Mouse (Mus musculus) thymus, adult 18-20 months (tissue): ENCODE data around the gene Timmdc1.

ENCODE experiments used
- DNase-seq, 2 experiments: peaks; one replicate each; pipeline ENCODE4 v3.0.0; 2022; ENCODE audit warnings: mixed read lengths in 2 of 2

Timmdc1 gene

DNA sequence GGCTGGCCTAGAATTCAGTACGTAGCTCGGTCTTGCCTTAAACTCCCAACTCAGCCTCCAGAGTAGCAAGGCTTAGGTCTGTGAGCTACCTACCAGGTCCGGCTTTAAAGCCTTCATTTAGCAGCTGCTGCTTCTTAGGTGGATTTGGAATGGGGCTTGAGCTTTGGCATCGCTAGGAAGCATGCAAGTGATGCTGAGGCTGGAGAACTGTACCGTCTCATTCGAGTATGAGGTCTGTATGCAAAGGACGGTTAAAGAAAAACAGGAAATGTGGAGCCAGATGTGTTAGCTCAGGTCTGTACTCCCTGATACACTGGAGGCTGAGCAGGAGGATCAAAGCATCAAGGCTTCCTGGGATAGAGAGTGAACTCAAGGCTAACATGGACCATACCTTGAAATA is 60.3 kb downstream of the Timmdc1 start:
- DNase-seq: no peak

DNA sequence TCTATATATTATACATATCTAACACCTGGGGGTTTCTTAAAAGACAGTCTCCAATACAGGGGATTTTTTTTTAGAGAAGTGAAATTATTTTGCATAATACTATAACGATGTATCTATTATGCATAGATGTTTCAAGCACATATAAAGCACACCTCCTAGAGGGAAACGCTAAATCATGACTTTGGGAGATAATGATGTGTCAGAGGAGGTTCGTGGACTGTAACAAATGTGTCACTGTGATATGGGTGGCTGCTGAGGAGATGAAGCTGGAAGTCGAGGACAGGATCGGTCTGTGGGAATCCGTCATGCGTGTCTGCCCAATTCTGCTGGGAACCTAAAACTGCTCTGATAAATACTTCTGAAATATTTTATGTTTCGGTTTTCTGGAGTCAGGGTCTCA is 60.7 kb downstream of the Timmdc1 start:
- no peak for DNase-seq

DNA sequence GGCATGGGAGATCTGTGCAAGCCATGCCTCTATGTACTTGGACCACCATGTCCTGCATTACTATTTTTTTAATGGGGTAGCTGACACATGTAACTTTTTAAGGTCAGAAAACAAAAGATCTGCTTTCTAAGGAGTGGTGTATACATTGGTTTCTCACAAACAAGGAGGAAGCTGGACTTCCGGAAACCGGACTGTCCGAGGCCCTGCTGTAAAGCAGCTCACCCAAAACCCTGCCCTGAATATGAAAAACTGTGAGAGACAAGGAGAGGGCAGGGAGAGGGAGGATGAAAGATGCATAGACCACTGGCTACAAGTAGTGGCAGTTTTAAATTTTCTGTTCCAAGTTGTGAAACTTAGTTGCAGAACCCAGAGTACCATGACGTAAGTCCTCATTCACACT is 62.5 kb downstream of the Timmdc1 start:
- no peak for DNase-seq

- no peak for DNase-seq
Measured at GRCm38 (mm10) chr16:38458600-38459280, 63.7 kb downstream of the Timmdc1 start.

GRCm38 (mm10) chr16:38456812-38457567 is 65.5 kb downstream of the Timmdc1 start:
- DNase-seq: no peak

DNA sequence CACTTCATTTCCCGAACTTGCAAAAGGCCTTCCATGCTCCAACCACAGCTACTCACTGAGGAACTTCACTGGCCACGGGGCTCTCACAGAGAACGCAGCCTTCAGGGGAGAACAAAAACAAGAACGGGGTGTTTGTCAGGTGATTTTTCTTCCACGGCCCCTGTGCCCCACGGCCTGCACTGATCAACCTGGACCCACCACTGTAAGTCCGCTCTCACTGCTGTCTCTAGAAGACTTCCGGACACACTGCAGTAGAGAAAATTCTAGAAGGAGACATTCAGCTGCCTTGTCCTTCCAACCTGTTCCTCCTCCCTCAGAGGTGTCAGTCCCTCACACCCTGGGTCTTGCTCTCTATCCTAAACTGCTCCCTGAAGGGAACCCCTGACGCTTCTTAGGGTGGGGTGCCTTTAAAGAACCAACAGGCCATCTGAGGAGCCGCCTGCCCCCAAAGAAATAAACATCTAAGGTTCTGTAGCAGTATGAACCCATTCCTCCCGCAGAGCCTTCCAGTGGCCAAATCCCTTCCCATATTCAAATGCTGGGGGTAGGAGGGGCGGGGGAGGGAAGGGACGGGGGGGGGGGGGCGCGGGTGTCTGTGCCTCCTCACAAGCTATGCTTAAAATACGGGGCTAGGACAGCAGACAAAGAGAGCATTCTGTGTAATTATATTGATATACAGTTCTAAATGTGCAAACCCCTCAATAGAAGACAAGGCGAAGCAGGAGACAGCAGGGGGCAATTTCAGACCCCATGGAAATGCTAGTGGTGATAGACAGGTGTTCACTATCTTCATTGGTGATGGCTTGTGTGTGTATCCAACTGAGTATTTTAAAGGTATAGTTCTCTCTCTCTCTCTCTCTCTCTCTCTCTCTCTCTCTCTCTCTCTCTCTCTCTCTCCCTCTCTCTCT is 66.7 kb downstream of the Timmdc1 start, which contains the start of gene Cd80:
TSS of gene Cd80 (plus strand) at position 51 of the 908 bp plus-strand sequence.
- DNase-seq: no peak

- DNase-seq: no peak
Measured at GRCm38 (mm10) chr16:38454533-38455254, 67.8 kb downstream of the Timmdc1 start.

DNA sequence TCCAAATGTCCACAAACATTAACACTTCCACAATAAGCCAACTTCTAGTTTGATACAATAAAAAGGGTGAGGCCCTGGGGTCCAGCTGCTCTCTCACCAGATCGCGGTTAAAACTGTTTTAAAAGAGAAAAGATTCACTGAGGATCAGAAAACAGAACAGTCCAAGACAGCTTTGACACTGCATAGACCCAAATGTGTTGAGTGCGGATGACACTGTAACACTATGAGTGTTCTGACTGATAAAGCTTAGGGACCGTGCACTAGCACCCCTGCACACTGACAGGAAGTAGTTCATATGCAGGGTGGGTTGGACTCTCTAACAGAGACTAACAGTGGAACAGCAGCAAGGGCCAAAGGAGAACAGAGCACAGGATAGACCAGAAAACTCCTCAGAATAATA is 68.5 kb downstream of the Timmdc1 start:
- no peak for DNase-seq

- DNase-seq: no peak
Measured at GRCm38 (mm10) chr16:38453203-38453553, 69.3 kb downstream of the Timmdc1 start.

GRCm38 (mm10) chr16:38452442-38453202 is 69.8 kb downstream of the Timmdc1 start, which contains the start of gene Adprh:
TSS of gene Adprh (minus strand) at chr16:38452703.
- peak; percentile 80 to 81 for DNase-seq

DNA sequence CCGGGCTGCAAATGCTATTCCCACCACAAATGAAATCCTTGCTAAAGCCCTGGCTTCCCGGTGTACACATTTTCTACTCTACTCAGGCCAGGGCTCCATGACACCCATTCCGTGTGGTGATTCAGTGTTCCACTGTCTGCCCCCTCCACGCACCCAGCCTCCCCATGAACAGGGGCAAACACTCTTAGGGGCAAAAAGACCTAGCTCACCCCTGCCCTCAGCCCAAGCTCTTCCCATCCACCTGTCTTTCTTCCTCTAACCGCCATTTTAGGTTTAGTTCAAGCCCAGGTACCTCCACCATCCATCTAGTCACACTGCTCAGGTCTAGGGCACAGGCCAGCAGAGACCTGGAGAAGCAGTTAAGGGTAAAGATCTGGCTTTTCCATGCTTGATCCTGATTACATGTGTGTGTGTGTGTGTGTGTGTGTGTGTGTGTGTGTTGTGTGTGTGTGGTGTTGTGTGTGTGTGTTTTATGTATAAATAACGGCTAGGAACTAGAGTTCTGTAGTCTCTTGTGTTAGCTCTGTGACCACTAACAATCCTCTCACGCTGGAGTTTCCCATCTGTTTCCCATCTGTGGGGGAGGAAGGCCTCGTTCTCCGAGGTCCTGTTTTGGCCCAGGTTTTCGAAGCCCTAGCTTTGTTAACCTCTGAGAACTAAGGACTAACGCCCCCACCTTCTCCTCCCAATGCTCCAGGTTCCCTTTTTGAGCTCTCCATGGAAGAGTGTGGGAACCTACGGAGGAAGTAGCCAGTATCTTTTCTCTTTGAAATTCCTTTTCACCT is 70.8 kb downstream of the Timmdc1 start:
- no peak for DNase-seq

GRCm38 (mm10) chr16:38450707-38451106 is 71.8 kb downstream of the Timmdc1 start:
- DNase-seq: no peak

GRCm38 (mm10) chr16:38448458-38448857 is 74.0 kb downstream of the Timmdc1 start:
- no peak for DNase-seq
